Mouse (Mus musculus): ENCODE measurements at regions not wholly inside any gene's neighbourhood (a gene's known extent, or its start where the extent isn't known, plus 50 kb on each side); places are given as distances from the start of the nearest gene placed in this dataset.

GRCm38 (mm10) chr8:92469141-92470000 is 111.9 kb downstream of the Irx5 start:
- Histone ChIP-seq H3K4me2 (ENCODE audit: low read depth, low read length) (no peak overlapping the region), H3K27me3 (ENCODE audit: control insufficient read depth, insufficient read depth, low read length) (no peaks in the 10 kb centered on the region), H3K4me1 (ENCODE audit: control insufficient read depth, insufficient read depth, low read length) (no peaks in the 10 kb centered on the region), H3K9ac (replicated peaks; ENCODE audit: low read length) (no peak overlapping the region), H3K27ac (replicated peaks; ENCODE audit: low read depth, low read length) (no peak overlapping the region), H3K36me3 (replicated peaks; ENCODE audit: control insufficient read depth, insufficient read depth, low read depth, low read length) (no peaks in the 10 kb centered on the region), H3K4me3 (ENCODE audit: low read depth, low read length) (no peak overlapping the region), H3K9me3 (replicated peaks; ENCODE audit: control insufficient read depth, low read length) (no peaks in the 10 kb centered on the region)
- WGBS = 30% methylated on average over 19 of the region's 19 CpGs
- no peak for ATAC-seq (replicated peaks; ENCODE audit: insufficient number of reproducible peaks, low FRiP score, low TSS enrichment, low read depth)
- peak; percentile 56 for DNase-seq (ENCODE audit: low spot score)

GRCm38 (mm10) chr8:92472257-92472656 is 114.8 kb downstream of the Irx5 start:
- Histone ChIP-seq H3K9me3 (replicated peaks; ENCODE audit: control insufficient read depth, low read length) (no peaks in the 10 kb centered on the region), H3K36me3 (replicated peaks; ENCODE audit: control insufficient read depth, insufficient read depth, low read depth, low read length) (no peaks in the 10 kb centered on the region), H3K27ac (replicated peaks; ENCODE audit: low read depth, low read length) (no peak overlapping the region), H3K4me3 (ENCODE audit: low read depth, low read length) (no peak overlapping the region), H3K9ac (replicated peaks; ENCODE audit: low read length) (no peak overlapping the region), H3K4me1 (ENCODE audit: control insufficient read depth, insufficient read depth, low read length) (no peaks in the 10 kb centered on the region), H3K27me3 (ENCODE audit: control insufficient read depth, insufficient read depth, low read length) (no peaks in the 10 kb centered on the region), H3K4me2 (ENCODE audit: low read depth, low read length) (no peak overlapping the region)
- no peak for ATAC-seq (replicated peaks; ENCODE audit: insufficient number of reproducible peaks, low FRiP score, low TSS enrichment, low read depth)
- 71% methylated on average over 7 of the region's 7 CpGs for WGBS
- no peak for DNase-seq (ENCODE audit: low spot score)

GRCm38 (mm10) chr8:92472817-92473216 is 115.4 kb downstream of the Irx5 start:
- H3K9ac ChIP-seq (replicated peaks; ENCODE audit: low read length) = no peak overlapping the region
- no peaks in the 10 kb centered on the region for H3K9me3 ChIP-seq (replicated peaks; ENCODE audit: control insufficient read depth, low read length)
- no peaks in the 10 kb centered on the region for H3K36me3 ChIP-seq (replicated peaks; ENCODE audit: control insufficient read depth, insufficient read depth, low read depth, low read length)
- H3K27me3 ChIP-seq (ENCODE audit: control insufficient read depth, insufficient read depth, low read length) = no peaks in the 10 kb centered on the region
- no peak for ATAC-seq (replicated peaks; ENCODE audit: insufficient number of reproducible peaks, low FRiP score, low TSS enrichment, low read depth)
- no peak for DNase-seq (ENCODE audit: low spot score)
- no peak overlapping the region for H3K27ac ChIP-seq (replicated peaks; ENCODE audit: low read depth, low read length)
- H3K4me3 ChIP-seq (ENCODE audit: low read depth, low read length) = no peak overlapping the region
- no peak overlapping the region for H3K4me2 ChIP-seq (ENCODE audit: low read depth, low read length)
- H3K4me1 ChIP-seq (ENCODE audit: control insufficient read depth, insufficient read depth, low read length) = no peaks in the 10 kb centered on the region
- 59% methylated on average over 3 of the region's 3 CpGs for WGBS

- no peaks in the 10 kb centered on the region for H3K4me1 ChIP-seq (ENCODE audit: control insufficient read depth, insufficient read depth, low read length)
- no peak overlapping the region for H3K4me3 ChIP-seq (ENCODE audit: low read depth, low read length)
- DNase-seq (ENCODE audit: low spot score) = no peak
- WGBS = 70% methylated on average over 5 of the region's 5 CpGs
- ATAC-seq (replicated peaks; ENCODE audit: insufficient number of reproducible peaks, low FRiP score, low TSS enrichment, low read depth) = no peak
- no peak overlapping the region for H3K4me2 ChIP-seq (ENCODE audit: low read depth, low read length)
- no peak overlapping the region for H3K27ac ChIP-seq (replicated peaks; ENCODE audit: low read depth, low read length)
- no peaks in the 10 kb centered on the region for H3K27me3 ChIP-seq (ENCODE audit: control insufficient read depth, insufficient read depth, low read length)
- H3K36me3 ChIP-seq (replicated peaks; ENCODE audit: control insufficient read depth, insufficient read depth, low read depth, low read length) = no peaks in the 10 kb centered on the region
- H3K9ac ChIP-seq (replicated peaks; ENCODE audit: low read length) = no peak overlapping the region
- no peaks in the 10 kb centered on the region for H3K9me3 ChIP-seq (replicated peaks; ENCODE audit: control insufficient read depth, low read length)
Observed at GRCm38 (mm10) chr8:92482393-92482792, 125.0 kb downstream of the Irx5 start.

GRCm38 (mm10) chr8:92483055-92483765 is 125.8 kb downstream of the Irx5 start:
- WGBS = 32% methylated on average over 8 of the region's 8 CpGs

GRCm38 (mm10) chr8:92488526-92489159 is 131.2 kb downstream of the Irx5 start:
- H3K36me3 ChIP-seq (replicated peaks; ENCODE audit: control insufficient read depth, insufficient read depth, low read depth, low read length) = no peaks in the 10 kb centered on the region
- DNase-seq (ENCODE audit: low spot score) (no peak), ATAC-seq (replicated peaks; ENCODE audit: insufficient number of reproducible peaks, low FRiP score, low TSS enrichment, low read depth) (no peak)
- no peaks in the 10 kb centered on the region for H3K4me1 ChIP-seq (ENCODE audit: control insufficient read depth, insufficient read depth, low read length)
- H3K9ac ChIP-seq (replicated peaks; ENCODE audit: low read length) = no peak overlapping the region
- H3K4me2 ChIP-seq (ENCODE audit: low read depth, low read length) = no peak overlapping the region
- no peak overlapping the region for H3K4me3 ChIP-seq (ENCODE audit: low read depth, low read length)
- WGBS = 80% methylated on average over 8 of the region's 8 CpGs
- H3K9me3 ChIP-seq (replicated peaks; ENCODE audit: control insufficient read depth, low read length) = no peaks in the 10 kb centered on the region
- H3K27ac ChIP-seq (replicated peaks; ENCODE audit: low read depth, low read length) = no peak overlapping the region
- H3K27me3 ChIP-seq (ENCODE audit: control insufficient read depth, insufficient read depth, low read length) = no peaks in the 10 kb centered on the region

More at GRCm38 (mm10) chr8:92483055-92483765, 125.8 kb downstream of the Irx5 start:
- Histone ChIP-seq H3K27ac (replicated peaks; ENCODE audit: low read depth, low read length) (no peak overlapping the region), H3K4me3 (ENCODE audit: low read depth, low read length) (no peak overlapping the region), H3K4me1 (ENCODE audit: control insufficient read depth, insufficient read depth, low read length) (no peaks in the 10 kb centered on the region), H3K9ac (replicated peaks; ENCODE audit: low read length) (no peak overlapping the region), H3K4me2 (ENCODE audit: low read depth, low read length) (no peak overlapping the region), H3K9me3 (replicated peaks; ENCODE audit: control insufficient read depth, low read length) (no peaks in the 10 kb centered on the region), H3K36me3 (replicated peaks; ENCODE audit: control insufficient read depth, insufficient read depth, low read depth, low read length) (no peaks in the 10 kb centered on the region), H3K27me3 (ENCODE audit: control insufficient read depth, insufficient read depth, low read length) (no peaks in the 10 kb centered on the region)
- ATAC-seq (replicated peaks; ENCODE audit: insufficient number of reproducible peaks, low FRiP score, low TSS enrichment, low read depth) = no peak
- DNase-seq (ENCODE audit: low spot score) = no peak

GRCm38 (mm10) chr8:92491533-92491932 is 134.1 kb downstream of the Irx5 start:
- H3K27ac ChIP-seq (replicated peaks; ENCODE audit: low read depth, low read length) = no peak overlapping the region
- WGBS = 76% methylated on average over 5 of the region's 5 CpGs
- H3K36me3 ChIP-seq (replicated peaks; ENCODE audit: control insufficient read depth, insufficient read depth, low read depth, low read length) = no peaks in the 10 kb centered on the region
- no peak overlapping the region for H3K9ac ChIP-seq (replicated peaks; ENCODE audit: low read length)
- no peaks in the 10 kb centered on the region for H3K9me3 ChIP-seq (replicated peaks; ENCODE audit: control insufficient read depth, low read length)
- no peak overlapping the region for H3K4me3 ChIP-seq (ENCODE audit: low read depth, low read length)
- ATAC-seq (replicated peaks; ENCODE audit: insufficient number of reproducible peaks, low FRiP score, low TSS enrichment, low read depth) (no peak), DNase-seq (ENCODE audit: low spot score) (no peak)
- H3K27me3 ChIP-seq (ENCODE audit: control insufficient read depth, insufficient read depth, low read length) = no peaks in the 10 kb centered on the region
- no peak overlapping the region for H3K4me2 ChIP-seq (ENCODE audit: low read depth, low read length)
- H3K4me1 ChIP-seq (ENCODE audit: control insufficient read depth, insufficient read depth, low read length) = no peaks in the 10 kb centered on the region

GRCm38 (mm10) chr8:92493403-92493802 is 136.0 kb downstream of the Irx5 start:
- Histone ChIP-seq H3K27me3 (ENCODE audit: control insufficient read depth, insufficient read depth, low read length) (no peaks in the 10 kb centered on the region), H3K4me3 (ENCODE audit: low read depth, low read length) (no peak overlapping the region), H3K27ac (replicated peaks; ENCODE audit: low read depth, low read length) (no peak overlapping the region), H3K4me2 (ENCODE audit: low read depth, low read length) (no peak overlapping the region), H3K9me3 (replicated peaks; ENCODE audit: control insufficient read depth, low read length) (no peaks in the 10 kb centered on the region), H3K36me3 (replicated peaks; ENCODE audit: control insufficient read depth, insufficient read depth, low read depth, low read length) (no peaks in the 10 kb centered on the region), H3K9ac (replicated peaks; ENCODE audit: low read length) (no peak overlapping the region), H3K4me1 (ENCODE audit: control insufficient read depth, insufficient read depth, low read length) (no peaks in the 10 kb centered on the region)
- 64% methylated on average over 4 of the region's 4 CpGs for WGBS
- no peak for ATAC-seq (replicated peaks; ENCODE audit: insufficient number of reproducible peaks, low FRiP score, low TSS enrichment, low read depth)
- DNase-seq (ENCODE audit: low spot score) = no peak

Measured in embryonic facial prominence, embryonic 11.5 days (tissue).